Mouse (Mus musculus) spleen, adult 2 months (tissue): ENCODE measurements around the gene Gm17018. TPM values are rescaled to one million over a fixed set of nuclear protein-coding genes. Genes with fewer than 3 reads are reported as not detected.

Experiments used
- DNase-seq, 2 experiments: peaks; one replicate each; pipeline versions ENCODE4 v3.0.0 to v3.0.0-alpha.2; 2012 to 2021; ENCODE audit warnings: low spot score in 2 of 2, low read depth in 1 of 2
- H3K27ac ChIP-seq: fragments of 200-500 bp; 2 replicates; pipeline ENCODE4 v1.5.1; 2012; ENCODE audit warnings: low read length, inconsistent platforms; ENCODE audit not compliant: insufficient read depth
- H3K27me3 ChIP-seq: fragments of 200-500 bp; 2 replicates; pipeline ENCODE4 v1.6.1; 2012; ENCODE audit warnings: mild to moderate bottlenecking, moderate library complexity, low read length, inconsistent platforms; ENCODE audit not compliant: control insufficient read depth, insufficient read depth
- H3K36me3 ChIP-seq: fragments of 200-500 bp; 2 replicates; pipeline ENCODE4 v1.6.1; 2012; ENCODE audit warnings: mild to moderate bottlenecking, low read length, inconsistent platforms; ENCODE audit not compliant: control insufficient read depth, insufficient read depth
- H3K4me1 ChIP-seq: fragments of 200-500 bp; 2 replicates; pipeline ENCODE4 v1.6.1; 2011; ENCODE audit warnings: inconsistent platforms; ENCODE audit not compliant: control insufficient read depth, insufficient read depth, insufficient read length
- H3K4me3 ChIP-seq: fragments of 200-500 bp; 2 replicates; pipeline ENCODE4 v1.5.1; 2011; ENCODE audit warnings: mild to moderate bottlenecking, inconsistent platforms; ENCODE audit not compliant: insufficient read depth, insufficient read length; ENCODE audit errors: extremely low read depth
- CTCF ChIP-seq: fragments of 200-500 bp; IDR thresholded peaks from 2 replicates; pipeline ENCODE4 v1.5.1; 2011; ENCODE audit warnings: mild to moderate bottlenecking, inconsistent platforms; ENCODE audit not compliant: insufficient read depth, insufficient read length, insufficient replicate concordance; ENCODE audit errors: extremely low read depth
- POLR2A ChIP-seq: fragments of 200-500 bp; IDR thresholded peaks from 2 replicates; pipeline ENCODE4 v1.6.1; 2011; ENCODE audit warnings: low read depth, low read length, inconsistent platforms
- WGBS: fragments of 180-500 bp; shearing (Covaris S2); methylation state at CpG from one replicate; pipeline ENCODE4 v1.1.7; 2018; 5-methylcytosine and 5-hydroxymethylcytosine counted together
- polyA plus RNA-seq: library from polyadenylated mRNA; depleted of rRNA; stranded (reverse); fragments of >200 nt; gene quantifications from 2 replicates; pipeline ENCODE4 v1.2.3, GENCODE M21; 2012

Gene Gm17018
- polyA plus RNA-seq, 1 experiment, result 2.3 TPM

- 81% methylated on average over 5 of the region's 5 CpGs for WGBS
- Histone ChIP-seq H3K27me3 (no peaks in the 10 kb centered on the region), H3K4me3 (no peak overlapping the region), H3K36me3 (0 out of 2 replicates have a peak, but pooled peaks cover 2% of the 10 kb centered on the region), H3K4me1 (no peaks in the 10 kb centered on the region), H3K27ac (no peak overlapping the region)
- TF ChIP-seq POLR2A (no peak), CTCF (no peak)
- DNase-seq, result no peak
Observed at GRCm38 (mm10) chr19:45610823-45611222, 50.4 kb downstream of the Gm17018 start.

GRCm38 (mm10) chr19:45614375-45614774 lies 54.0 kb downstream of the Gm17018 start:
- H3K36me3 ChIP-seq, result 0 out of 2 replicates have a peak, but pooled peaks cover 2% of the 10 kb centered on the region
- TF ChIP-seq CTCF (no peak), POLR2A (no peak)
- H3K27ac ChIP-seq, result no peak overlapping the region
- no peaks in the 10 kb centered on the region for H3K27me3 ChIP-seq
- H3K4me1 ChIP-seq, result no peaks in the 10 kb centered on the region
- WGBS, result 93% methylated on average over 8 of the region's 8 CpGs
- no peak for DNase-seq
- no peak overlapping the region for H3K4me3 ChIP-seq

- TF ChIP-seq POLR2A (no peak), CTCF (no peak)
- 68% methylated on average over 3 of the region's 3 CpGs for WGBS
Observed at GRCm38 (mm10) chr19:45614928-45615327, 54.5 kb downstream of the Gm17018 start.

GRCm38 (mm10) chr19:45615415-45616213 lies 55.2 kb downstream of the Gm17018 start:
- H3K36me3 ChIP-seq, result 0 out of 2 replicates have a peak, but pooled peaks cover 2% of the 10 kb centered on the region
- no peaks in the 10 kb centered on the region for H3K4me1 ChIP-seq
- DNase-seq, result no peak
- H3K27ac ChIP-seq, result no peak overlapping the region
- WGBS, result 89% methylated on average over 12 of the region's 12 CpGs
- no peaks in the 10 kb centered on the region for H3K27me3 ChIP-seq
- TF ChIP-seq POLR2A, result no peak
- no peak for TF ChIP-seq CTCF
- H3K4me3 ChIP-seq, result no peak overlapping the region

More at GRCm38 (mm10) chr19:45614928-45615327, 54.5 kb downstream of the Gm17018 start:
- Histone ChIP-seq H3K36me3 (0 out of 2 replicates have a peak, but pooled peaks cover 2% of the 10 kb centered on the region), H3K27ac (no peak overlapping the region), H3K4me1 (no peaks in the 10 kb centered on the region), H3K27me3 (no peaks in the 10 kb centered on the region), H3K4me3 (no peak overlapping the region)
- DNase-seq, result no peak

GRCm38 (mm10) chr19:45616214-45616518 lies 55.8 kb downstream of the Gm17018 start:
- Histone ChIP-seq H3K4me1 (no peaks in the 10 kb centered on the region), H3K27ac (no peak overlapping the region), H3K4me3 (no peak overlapping the region), H3K36me3 (0 out of 2 replicates have a peak, but pooled peaks cover 2% of the 10 kb centered on the region), H3K27me3 (no peaks in the 10 kb centered on the region)
- WGBS, result 91% methylated on average over 4 of the region's 4 CpGs
- DNase-seq, result no peak
- TF ChIP-seq CTCF, result no peak
- TF ChIP-seq POLR2A, result no peak

GRCm38 (mm10) chr19:45616735-45617134 lies 56.3 kb downstream of the Gm17018 start:
- WGBS, result 82% methylated on average over 7 of the region's 7 CpGs
- TF ChIP-seq CTCF (no peak), POLR2A (no peak)
- no peaks in the 10 kb centered on the region for H3K4me1 ChIP-seq

GRCm38 (mm10) chr19:45618184-45618583 lies 57.8 kb downstream of the Gm17018 start:
- H3K36me3 ChIP-seq, result no peaks in the 10 kb centered on the region
- H3K4me1 ChIP-seq, result no peaks in the 10 kb centered on the region
- WGBS, result 95% methylated on average over 6 of the region's 6 CpGs
- no peaks in the 10 kb centered on the region for H3K27me3 ChIP-seq
- H3K4me3 ChIP-seq, result no peak overlapping the region
- no peak overlapping the region for H3K27ac ChIP-seq
- no peak for DNase-seq
- TF ChIP-seq CTCF (no peak), POLR2A (no peak)

More at GRCm38 (mm10) chr19:45616735-45617134, 56.3 kb downstream of the Gm17018 start:
- H3K27me3 ChIP-seq, result no peaks in the 10 kb centered on the region
- no peak overlapping the region for H3K27ac ChIP-seq
- no peak overlapping the region for H3K4me3 ChIP-seq
- DNase-seq, result no peak
- no peaks in the 10 kb centered on the region for H3K36me3 ChIP-seq
